Mouse (Mus musculus) neural tube, embryonic 14.5 days (tissue): ENCODE data around the gene Rsc1a1. TPM values are rescaled to one million over a fixed set of nuclear protein-coding genes. Genes with fewer than 3 reads are reported as not detected.
A peak's percentile ranks its signal among the peaks of the same experiment; 100 is the strongest.

Experiments
- ATAC-seq: fragments of 200-750 bp; cut with Nextera tagmentation; 2 replicates; pipeline ENCODE4 v1.8.0; 2017; ENCODE audit warnings: low read depth, mild to moderate bottlenecking, moderate TSS enrichment, moderate library complexity
- H3K27ac ChIP-seq: fragments of 300-500 bp; sonication (generic); 2 replicates; pipeline ENCODE4 v1.5.1; 2014; ENCODE audit warnings: low read depth, mild to moderate bottlenecking, control low read depth, low read length, moderate library complexity, mixed read lengths
- H3K27me3 ChIP-seq: fragments of 300-500 bp; sonication (generic); 2 replicates; pipeline ENCODE4 v1.6.1; 2014; ENCODE audit warnings: low read length; ENCODE audit not compliant: control insufficient read depth, insufficient read depth
- H3K36me3 ChIP-seq: fragments of 300-500 bp; sonication (generic); 2 replicates; pipeline ENCODE4 v1.6.1; 2014; ENCODE audit warnings: low read length, mixed read lengths; ENCODE audit not compliant: control insufficient read depth, insufficient read depth
- H3K4me1 ChIP-seq: fragments of 300-500 bp; sonication (generic); 2 replicates; pipeline ENCODE4 v1.6.1; 2014; ENCODE audit warnings: low read length; ENCODE audit not compliant: control insufficient read depth, insufficient read depth
- H3K4me2 ChIP-seq: fragments of 300-500 bp; sonication (generic); 2 replicates; pipeline ENCODE4 v1.6.1; 2014; ENCODE audit warnings: mild to moderate bottlenecking, low read depth, low read length, control low read depth
- H3K4me3 ChIP-seq: fragments of 300-500 bp; sonication (generic); 2 replicates; pipeline ENCODE4 v1.5.1; 2014; ENCODE audit warnings: low read depth, low read length, control low read depth, mixed read lengths
- H3K9ac ChIP-seq: fragments of 300-500 bp; sonication (generic); replicated peaks from 2 replicates; pipeline ENCODE4 v1.6.1; 2014; ENCODE audit warnings: low read depth, mild to moderate bottlenecking, control low read depth, low read length, mixed read lengths
- H3K9me3 ChIP-seq: fragments of 300-500 bp; sonication (generic); 2 replicates; pipeline ENCODE4 v1.6.1; 2016; ENCODE audit warnings: low read length; ENCODE audit not compliant: control insufficient read depth
- WGBS: fragments of 180-500 bp; shearing (Covaris S2); extraction: QIAGEN DNeasy Blood & Tissue Kit; methylation state at CpG from one replicate; pipeline ENCODE4 v1.1.7; 2014; 5-methylcytosine and 5-hydroxymethylcytosine counted together
- polyA plus RNA-seq: library from polyadenylated mRNA; unstranded; fragments of >200 nt; fragmentation: Nextera tagmentation; extraction: Ambion mirVana; gene quantifications from 2 replicates; pipeline ENCODE4 v1.2.1, GENCODE M21; 2014

Gene Rsc1a1
- polyA plus RNA-seq = 0.82 and 0.83 TPM in 2 replicates

DNA sequence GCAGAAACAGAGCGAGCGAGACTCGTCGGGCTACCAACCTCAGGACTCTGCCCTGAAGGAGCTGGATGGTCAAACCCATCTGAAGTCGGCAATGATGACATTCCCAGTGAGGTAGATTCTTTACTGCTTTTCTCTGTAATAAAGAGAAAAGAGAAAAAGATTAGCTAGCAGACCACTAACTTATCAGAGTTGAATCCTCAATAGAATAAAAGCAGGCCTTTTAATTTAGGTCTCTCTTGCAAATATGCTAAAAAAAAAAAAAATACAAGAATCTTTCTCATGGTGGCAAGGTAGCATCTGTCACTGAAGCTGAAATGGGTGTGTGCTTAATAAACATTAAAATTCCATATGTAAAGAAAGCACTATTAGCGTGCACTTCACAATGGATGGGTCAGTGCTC, at the start of gene Rsc1a1:
Gene Rsc1a1 (minus strand): TSS at position 101 of the 400 bp plus-strand sequence.
- Histone ChIP-seq H3K9ac (no peak within 1 kb of the TSS), H3K27me3 (no peaks in the 10 kb centered on the region), H3K27ac (no peak within 1 kb of the TSS), H3K4me2 (no peak within 1 kb of the TSS), H3K4me1 (no peaks in the 10 kb centered on the region), H3K4me3 (no peak within 1 kb of the TSS), H3K36me3 (peaks cover 39% of the 10 kb centered on the region), H3K9me3 (no peaks in the 10 kb centered on the region)
- 95% methylated on average over 6 of the region's 6 CpGs for WGBS
- no peak for ATAC-seq

DNA sequence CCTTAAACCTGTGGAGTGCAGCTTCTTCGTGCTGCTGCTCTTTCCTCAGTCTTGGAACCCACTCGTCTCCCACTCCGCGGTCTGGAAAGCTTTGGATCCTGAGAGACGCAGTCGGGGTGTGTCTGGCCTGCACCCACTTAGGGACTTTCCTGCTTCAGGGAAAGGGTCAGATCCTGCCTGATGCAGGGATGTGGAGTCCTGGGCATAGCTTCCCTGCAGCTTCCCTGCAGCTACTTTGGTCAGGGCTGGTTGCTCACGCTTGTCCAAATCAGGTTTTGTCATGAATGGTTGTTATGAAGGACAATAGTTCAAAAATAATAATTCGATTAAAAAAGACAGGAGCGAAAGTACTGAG, 49.8 kb upstream of the Rsc1a1 start:
- Histone ChIP-seq H3K9me3 (no peaks in the 10 kb centered on the region), H3K4me3 (peak overlapping the region; percentile 36), H3K9ac (0 out of 2 replicates have a peak overlapping the region, but pooled peaks have one; percentile 32), H3K27ac (no peak overlapping the region), H3K4me2 (peak overlapping the region; percentile 71), H3K36me3 (no peaks in the 10 kb centered on the region), H3K4me1 (peaks cover 4% of the 10 kb centered on the region; the same call in 1 of the 2 replicates), H3K27me3 (no peaks in the 10 kb centered on the region)
- ATAC-seq = no peak; the same call in 1 of the 2 replicates
- WGBS = 23% methylated on average over 9 of the region's 9 CpGs

- H3K9ac ChIP-seq = peak overlapping the region; percentile 32; the same call in 1 of the 2 replicates
- H3K27ac ChIP-seq = no peak overlapping the region
- WGBS = 8% methylated on average over 24 of the region's 24 CpGs
- ATAC-seq = peak; percentile 99
- H3K9me3 ChIP-seq = no peaks in the 10 kb centered on the region
- no peaks in the 10 kb centered on the region for H3K27me3 ChIP-seq
- peak overlapping the region; percentile 36 for H3K4me3 ChIP-seq
- peak overlapping the region; percentile 71 for H3K4me2 ChIP-seq
- H3K4me1 ChIP-seq = peaks cover 4% of the 10 kb centered on the region; the same call in 1 of the 2 replicates
- no peaks in the 10 kb centered on the region for H3K36me3 ChIP-seq
Measured at GRCm38 (mm10) chr4:141734446-141735205, 49.2 kb upstream of the Rsc1a1 start.

- ATAC-seq = no peak
- no peak overlapping the region for H3K4me3 ChIP-seq
- no peaks in the 10 kb centered on the region for H3K9me3 ChIP-seq
- no peak overlapping the region for H3K9ac ChIP-seq
- no peak overlapping the region for H3K27ac ChIP-seq
- H3K4me1 ChIP-seq = peaks cover 4% of the 10 kb centered on the region; the same call in 1 of the 2 replicates
- no peaks in the 10 kb centered on the region for H3K36me3 ChIP-seq
- H3K27me3 ChIP-seq = no peaks in the 10 kb centered on the region
- 87% methylated on average over 5 of the region's 5 CpGs for WGBS
- H3K4me2 ChIP-seq = no peak overlapping the region
Measured at GRCm38 (mm10) chr4:141731766-141732165, 46.4 kb upstream of the Rsc1a1 start.

DNA sequence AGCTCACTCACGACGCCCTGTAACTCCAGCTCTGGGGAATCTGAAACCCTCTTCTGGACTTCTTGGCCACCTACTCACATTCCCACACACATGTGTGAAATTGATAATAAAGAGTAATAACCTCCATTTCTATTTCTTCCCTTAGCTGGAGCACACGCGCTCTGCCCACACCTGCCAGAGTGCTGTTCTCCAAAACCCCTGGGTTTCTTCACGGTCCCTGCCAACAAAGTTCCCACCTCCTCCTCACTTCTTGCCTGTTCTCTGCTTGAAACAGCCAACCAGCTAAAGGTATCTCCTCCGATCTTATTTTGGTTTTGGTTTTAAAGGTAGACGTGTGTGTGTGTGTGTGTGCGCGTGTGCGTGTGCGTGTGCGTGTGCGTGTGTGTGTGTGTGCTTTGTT, 45.0 kb upstream of the Rsc1a1 start:
- no peaks in the 10 kb centered on the region for H3K9me3 ChIP-seq
- ATAC-seq = no peak
- no peaks in the 10 kb centered on the region for H3K36me3 ChIP-seq
- no peak overlapping the region for H3K4me3 ChIP-seq
- WGBS = 86% methylated on average over 13 of the region's 13 CpGs
- peaks cover 4% of the 10 kb centered on the region; the same call in 1 of the 2 replicates for H3K4me1 ChIP-seq
- no peaks in the 10 kb centered on the region for H3K27me3 ChIP-seq
- no peak overlapping the region for H3K27ac ChIP-seq
- no peak overlapping the region for H3K9ac ChIP-seq
- no peak overlapping the region for H3K4me2 ChIP-seq

DNA sequence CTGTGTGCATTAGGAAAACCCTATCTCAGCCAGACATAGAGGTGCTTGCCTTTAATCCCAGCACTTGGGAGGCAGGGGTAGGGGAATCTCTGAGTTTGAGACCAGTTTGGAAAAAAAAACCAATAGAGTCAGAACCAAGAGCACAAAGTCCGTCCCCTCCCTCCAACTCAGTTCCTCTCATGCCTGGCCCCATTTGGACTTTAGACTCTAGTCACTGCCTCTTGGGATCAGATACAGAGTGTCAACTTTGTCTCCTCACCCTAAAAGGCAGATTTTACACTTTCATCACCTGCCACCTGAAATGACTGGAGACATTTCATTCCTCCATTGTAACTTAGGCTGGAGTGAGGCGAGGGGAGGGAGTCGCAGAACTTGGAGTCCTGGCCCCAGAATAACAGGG, 43.9 kb upstream of the Rsc1a1 start:
- no peak overlapping the region for H3K27ac ChIP-seq
- H3K27me3 ChIP-seq = no peaks in the 10 kb centered on the region
- H3K4me3 ChIP-seq = no peak overlapping the region
- no peaks in the 10 kb centered on the region for H3K9me3 ChIP-seq
- no peaks in the 10 kb centered on the region for H3K4me1 ChIP-seq
- H3K9ac ChIP-seq = no peak overlapping the region
- no peak overlapping the region for H3K4me2 ChIP-seq
- H3K36me3 ChIP-seq = no peaks in the 10 kb centered on the region
- WGBS = 76% methylated on average over 3 of the region's 3 CpGs
- no peak for ATAC-seq

DNA sequence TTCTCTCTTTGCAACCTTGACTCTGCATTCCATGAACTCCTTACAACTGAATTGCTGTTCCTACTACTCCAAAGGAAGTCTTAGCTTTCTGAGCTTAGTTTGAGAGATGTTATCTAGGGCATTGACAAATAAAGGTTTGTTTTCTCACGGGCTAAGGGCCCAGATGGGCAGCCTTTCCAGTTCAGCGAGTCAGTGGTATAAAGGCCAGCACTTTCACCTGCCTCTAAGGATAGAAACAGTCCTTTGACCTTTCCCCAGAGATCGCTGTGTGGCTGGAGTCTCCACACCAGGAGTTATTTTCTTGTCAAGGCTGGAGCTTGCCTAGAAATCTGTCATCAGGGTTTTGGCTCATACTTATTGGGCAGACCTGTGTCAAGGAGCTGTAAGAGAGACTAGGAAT, 40.3 kb upstream of the Rsc1a1 start:
- 72% methylated on average over 3 of the region's 3 CpGs for WGBS
- no peak overlapping the region for H3K4me3 ChIP-seq

GRCm38 (mm10) chr4:141725277-141725676, 39.9 kb upstream of the Rsc1a1 start:
- no peak for ATAC-seq
- Histone ChIP-seq H3K9me3 (no peaks in the 10 kb centered on the region), H3K36me3 (no peaks in the 10 kb centered on the region), H3K4me1 (peaks cover 17% of the 10 kb centered on the region), H3K27me3 (no peaks in the 10 kb centered on the region), H3K4me3 (no peak overlapping the region), H3K27ac (no peak overlapping the region), H3K4me2 (no peak overlapping the region), H3K9ac (no peak overlapping the region)
- WGBS = 88% methylated on average over 5 of the region's 5 CpGs

More for the DNA sequence above, 40.3 kb upstream of the Rsc1a1 start:
- Histone ChIP-seq H3K27ac (no peak overlapping the region), H3K36me3 (no peaks in the 10 kb centered on the region), H3K27me3 (no peaks in the 10 kb centered on the region), H3K9me3 (no peaks in the 10 kb centered on the region), H3K9ac (no peak overlapping the region), H3K4me1 (peaks cover 17% of the 10 kb centered on the region), H3K4me2 (no peak overlapping the region)
- ATAC-seq = no peak

DNA sequence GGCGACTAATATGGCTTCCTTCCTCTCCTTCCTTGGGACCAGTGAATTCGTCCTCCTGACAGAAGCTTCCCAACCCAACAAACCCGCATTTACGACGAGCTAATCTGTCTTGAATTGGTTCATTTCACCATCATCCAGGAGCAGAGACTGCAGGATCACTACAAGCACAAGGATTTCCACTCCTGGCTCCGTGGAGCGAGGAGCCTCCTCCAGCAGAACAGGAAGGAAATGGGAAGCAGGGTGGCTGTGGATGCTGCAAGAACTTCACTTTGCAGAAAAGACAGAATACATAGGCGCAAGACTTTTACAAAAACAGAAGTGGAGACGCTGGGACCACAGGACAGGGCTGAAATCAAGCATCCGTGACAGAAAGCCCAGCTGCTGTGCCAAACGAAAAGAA, 39.2 kb upstream of the Rsc1a1 start:
- H3K4me3 ChIP-seq = no peak overlapping the region
- no peak overlapping the region for H3K9ac ChIP-seq
- 58% methylated on average over 11 of the region's 11 CpGs for WGBS
- ATAC-seq = no peak
- H3K36me3 ChIP-seq = no peaks in the 10 kb centered on the region
- H3K4me2 ChIP-seq = no peak overlapping the region
- H3K4me1 ChIP-seq = peaks cover 17% of the 10 kb centered on the region
- no peaks in the 10 kb centered on the region for H3K27me3 ChIP-seq
- H3K9me3 ChIP-seq = no peaks in the 10 kb centered on the region
- no peak overlapping the region for H3K27ac ChIP-seq
